Mouse (Mus musculus): ENCODE results near the gene Tram2.

- no peak for TF ChIP-seq CTCF (IDR thresholded peaks at IDR 0.05; ENCODE audit: low read depth)
- no peak for TF ChIP-seq EP300 (optimal IDR thresholded peaks at IDR 0.05)
Measured at GRCm38 (mm10) chr1:21007941-21008701, 70.9 kb downstream of the Tram2 start.
